Mouse (Mus musculus): ENCODE measurements at regions not wholly inside any gene's neighbourhood (a gene's known extent, or its start where the extent isn't known, plus 50 kb on each side); places are given as distances from the start of the nearest gene placed in this dataset.

- 66% methylated on average over 4 of the region's 4 CpGs for WGBS
- ATAC-seq (ENCODE audit: insufficient number of reproducible peaks, insufficient read depth, low FRiP score, low TSS enrichment, low read depth): no peak
Measured at GRCm38 (mm10) chr3:15126736-15127135, 205.4 kb downstream of the Gm9733 start.

GRCm38 (mm10) chr3:15128370-15128769 is 203.7 kb downstream of the Gm9733 start:
- Histone ChIP-seq H3K4me3 (no peak overlapping the region), H3K27ac (no peak overlapping the region), H3K9ac (no peak overlapping the region), H3K9me3 (no peaks in the 10 kb centered on the region), H3K27me3 (no peaks in the 10 kb centered on the region), H3K4me2 (no peak overlapping the region), H3K36me3 (no peaks in the 10 kb centered on the region), H3K4me1 (no peaks in the 10 kb centered on the region)
- no peak for ATAC-seq (ENCODE audit: insufficient number of reproducible peaks, insufficient read depth, low FRiP score, low TSS enrichment, low read depth)

More at GRCm38 (mm10) chr3:15126736-15127135, 205.4 kb downstream of the Gm9733 start:
- Histone ChIP-seq H3K27ac (no peak overlapping the region), H3K4me3 (no peak overlapping the region), H3K27me3 (no peaks in the 10 kb centered on the region), H3K9ac (no peak overlapping the region), H3K36me3 (no peaks in the 10 kb centered on the region), H3K9me3 (no peaks in the 10 kb centered on the region), H3K4me2 (no peak overlapping the region), H3K4me1 (no peaks in the 10 kb centered on the region)

- H3K9ac ChIP-seq: no peak overlapping the region
- WGBS: 58% methylated on average over 3 of the region's 3 CpGs
- H3K4me1 ChIP-seq: no peaks in the 10 kb centered on the region
- H3K4me2 ChIP-seq: no peak overlapping the region
- H3K27ac ChIP-seq: no peak overlapping the region
- no peak overlapping the region for H3K4me3 ChIP-seq
- no peaks in the 10 kb centered on the region for H3K36me3 ChIP-seq
- H3K27me3 ChIP-seq: no peaks in the 10 kb centered on the region
- H3K9me3 ChIP-seq: no peaks in the 10 kb centered on the region
- no peak for ATAC-seq (ENCODE audit: insufficient number of reproducible peaks, insufficient read depth, low FRiP score, low TSS enrichment, low read depth)
Measured at GRCm38 (mm10) chr3:15128960-15129359, 203.1 kb downstream of the Gm9733 start.

GRCm38 (mm10) chr3:15129729-15130369 is 202.3 kb downstream of the Gm9733 start:
- Histone ChIP-seq H3K9me3 (no peaks in the 10 kb centered on the region), H3K27ac (no peak overlapping the region), H3K36me3 (no peaks in the 10 kb centered on the region), H3K27me3 (no peaks in the 10 kb centered on the region), H3K4me3 (no peak overlapping the region), H3K4me2 (no peak overlapping the region), H3K9ac (no peak overlapping the region), H3K4me1 (no peaks in the 10 kb centered on the region)
- ATAC-seq (ENCODE audit: insufficient number of reproducible peaks, insufficient read depth, low FRiP score, low TSS enrichment, low read depth): no peak
- 78% methylated on average over 9 of the region's 9 CpGs for WGBS

GRCm38 (mm10) chr3:15132136-15132535 is 200.0 kb downstream of the Gm9733 start:
- 37% methylated on average over 5 of the region's 5 CpGs for WGBS
- Histone ChIP-seq H3K36me3 (no peaks in the 10 kb centered on the region), H3K4me3 (no peak overlapping the region), H3K27me3 (no peaks in the 10 kb centered on the region), H3K27ac (no peak overlapping the region), H3K4me1 (no peaks in the 10 kb centered on the region), H3K9ac (no peak overlapping the region), H3K4me2 (no peak overlapping the region), H3K9me3 (no peaks in the 10 kb centered on the region)
- ATAC-seq (ENCODE audit: insufficient number of reproducible peaks, insufficient read depth, low FRiP score, low TSS enrichment, low read depth): no peak

GRCm38 (mm10) chr3:15139550-15139949 is 192.6 kb downstream of the Gm9733 start:
- Histone ChIP-seq H3K4me2 (no peak overlapping the region), H3K4me1 (no peaks in the 10 kb centered on the region), H3K27me3 (no peaks in the 10 kb centered on the region), H3K36me3 (no peaks in the 10 kb centered on the region), H3K9me3 (no peaks in the 10 kb centered on the region), H3K9ac (no peak overlapping the region), H3K4me3 (no peak overlapping the region), H3K27ac (no peak overlapping the region)
- 85% methylated on average over 1 of the region's 1 CpGs for WGBS
- ATAC-seq (ENCODE audit: insufficient number of reproducible peaks, insufficient read depth, low FRiP score, low TSS enrichment, low read depth): no peak

- no peak overlapping the region for H3K9ac ChIP-seq
- no peaks in the 10 kb centered on the region for H3K27me3 ChIP-seq
- no peak overlapping the region for H3K4me2 ChIP-seq
- WGBS: 37% methylated on average over 1 of the region's 1 CpGs
- H3K36me3 ChIP-seq: no peaks in the 10 kb centered on the region
- no peak overlapping the region for H3K4me3 ChIP-seq
- ATAC-seq (ENCODE audit: insufficient number of reproducible peaks, insufficient read depth, low FRiP score, low TSS enrichment, low read depth): no peak
- no peak overlapping the region; the same call in 1 of the 2 replicates for H3K27ac ChIP-seq
- no peaks in the 10 kb centered on the region for H3K9me3 ChIP-seq
- 0 out of 2 replicates have a peak, but pooled peaks cover 3% of the 10 kb centered on the region for H3K4me1 ChIP-seq
Measured at GRCm38 (mm10) chr3:15153710-15154109, 178.4 kb downstream of the Gm9733 start.

GRCm38 (mm10) chr3:15154153-15154552 is 177.9 kb downstream of the Gm9733 start:
- Histone ChIP-seq H3K27ac (no peak overlapping the region), H3K9ac (no peak overlapping the region), H3K9me3 (no peaks in the 10 kb centered on the region), H3K4me1 (0 out of 2 replicates have a peak, but pooled peaks cover 3% of the 10 kb centered on the region), H3K4me3 (no peak overlapping the region), H3K27me3 (no peaks in the 10 kb centered on the region), H3K4me2 (no peak overlapping the region), H3K36me3 (no peaks in the 10 kb centered on the region)
- ATAC-seq (ENCODE audit: insufficient number of reproducible peaks, insufficient read depth, low FRiP score, low TSS enrichment, low read depth): no peak
- 56% methylated on average over 3 of the region's 3 CpGs for WGBS

GRCm38 (mm10) chr3:15156681-15157080 is 175.4 kb downstream of the Gm9733 start:
- Histone ChIP-seq H3K4me3 (no peak overlapping the region), H3K27me3 (no peaks in the 10 kb centered on the region), H3K36me3 (no peaks in the 10 kb centered on the region), H3K4me2 (no peak overlapping the region), H3K9ac (no peak overlapping the region), H3K4me1 (0 out of 2 replicates have a peak, but pooled peaks cover 3% of the 10 kb centered on the region), H3K9me3 (no peaks in the 10 kb centered on the region), H3K27ac (no peak overlapping the region)
- no peak for ATAC-seq (ENCODE audit: insufficient number of reproducible peaks, insufficient read depth, low FRiP score, low TSS enrichment, low read depth)
- WGBS: 72% methylated on average over 4 of the region's 4 CpGs

GRCm38 (mm10) chr3:15157842-15158241 is 174.3 kb downstream of the Gm9733 start:
- Histone ChIP-seq H3K4me1 (0 out of 2 replicates have a peak, but pooled peaks cover 3% of the 10 kb centered on the region), H3K36me3 (no peaks in the 10 kb centered on the region), H3K27ac (no peak overlapping the region), H3K9me3 (no peaks in the 10 kb centered on the region), H3K4me2 (no peak overlapping the region), H3K9ac (no peak overlapping the region), H3K4me3 (no peak overlapping the region), H3K27me3 (no peaks in the 10 kb centered on the region)
- 83% methylated on average over 1 of the region's 1 CpGs for WGBS
- ATAC-seq (ENCODE audit: insufficient number of reproducible peaks, insufficient read depth, low FRiP score, low TSS enrichment, low read depth): no peak

GRCm38 (mm10) chr3:15158926-15159325 is 173.2 kb downstream of the Gm9733 start:
- Histone ChIP-seq H3K36me3 (no peaks in the 10 kb centered on the region), H3K4me3 (no peak overlapping the region), H3K4me1 (no peaks in the 10 kb centered on the region), H3K27me3 (no peaks in the 10 kb centered on the region), H3K9me3 (no peaks in the 10 kb centered on the region), H3K27ac (no peak overlapping the region), H3K9ac (no peak overlapping the region), H3K4me2 (no peak overlapping the region)
- no peak for ATAC-seq (ENCODE audit: insufficient number of reproducible peaks, insufficient read depth, low FRiP score, low TSS enrichment, low read depth)
- 86% methylated on average over 8 of the region's 8 CpGs for WGBS

- H3K4me3 ChIP-seq: no peak overlapping the region
- no peak for ATAC-seq (ENCODE audit: insufficient number of reproducible peaks, insufficient read depth, low FRiP score, low TSS enrichment, low read depth)
- WGBS: 80% methylated on average over 8 of the region's 8 CpGs
- no peak overlapping the region for H3K4me2 ChIP-seq
- H3K9me3 ChIP-seq: no peaks in the 10 kb centered on the region
- H3K9ac ChIP-seq: no peak overlapping the region
- H3K27ac ChIP-seq: no peak overlapping the region
- H3K36me3 ChIP-seq: no peaks in the 10 kb centered on the region
- H3K4me1 ChIP-seq: no peaks in the 10 kb centered on the region
- H3K27me3 ChIP-seq: no peaks in the 10 kb centered on the region
Measured at GRCm38 (mm10) chr3:15159965-15160714, 172.0 kb downstream of the Gm9733 start.
